Comparison of ENCODE assay signal across 9 mouse cellular contexts in genomic region chr2:101827626-101828025, GRCm38 (mm10). TPM values are rescaled to one million over a fixed set of nuclear protein-coding genes. Genes with fewer than 3 reads are reported as not detected.
DNase-seq lines count a peak whose midpoint lies in the region; ATAC-seq and TF ChIP-seq lines count a peak whose summit lies in the region.
"Had no signal": no experiment of that assay in that cellular context is flagged by ENCODE, and none has a peak within 500 bp of the region (broad histone marks: within the 10 kb centered on the region; RNA-seq: fewer than 3 reads in every experiment).

No protein-coding gene starts in this region.

- H3K27me3 ChIP-seq in lung, embryonic 14.5 days (ENCODE audit: insufficient read depth, low read length): no peaks in the 10 kb centered on the region
- no peaks in the 10 kb centered on the region for H3K27me3 ChIP-seq in kidney, embryonic 15.5 days
- H3K27me3 ChIP-seq: midbrain, embryonic 13.5 days had no signal

- no peak for TF ChIP-seq CTCF in lung, embryonic 14.5 days (IDR thresholded peaks at IDR 0.05; ENCODE audit: low read depth)

- DNase-seq in lung, embryonic 14.5 days: peak; percentile 24
- DNase-seq in lung, postnatal 36 days: no peak
- peak; percentile 20 for DNase-seq in embryo, embryonic 10.5 days (ENCODE audit: low spot score)
- DNase-seq in mesoderm, embryonic 11.5 days (ENCODE audit: low read depth, low spot score): peak; percentile 41
- no peak for DNase-seq in left cerebral cortex, adult 9 months (ENCODE audit: low spot score in 2 of 2)
- no peak for DNase-seq in natural killer cell, adult 2 months (ENCODE audit: low spot score in 2 of 2)

- H3K4me1 ChIP-seq in lung, embryonic 14.5 days (ENCODE audit: insufficient read depth): peaks cover 16% of the 10 kb centered on the region
- peaks cover 67% of the 10 kb centered on the region for H3K4me1 ChIP-seq in kidney, embryonic 15.5 days

- H3K9me3 ChIP-seq in lung, embryonic 14.5 days (ENCODE audit: low read depth, low read length): no peaks in the 10 kb centered on the region
- no peaks in the 10 kb centered on the region for H3K9me3 ChIP-seq in kidney, embryonic 15.5 days (replicated peaks)
- H3K9me3 ChIP-seq: G1E; midbrain, embryonic 13.5 days had no signal

- no peak overlapping the region for H3K9ac ChIP-seq in lung, embryonic 14.5 days
- no peak overlapping the region for H3K9ac ChIP-seq in kidney, embryonic 15.5 days
- H3K9ac ChIP-seq: midbrain, embryonic 13.5 days had no signal

- no peaks in the 10 kb centered on the region for H3K36me3 ChIP-seq in lung, embryonic 14.5 days (ENCODE audit: insufficient read depth)
- no peaks in the 10 kb centered on the region for H3K36me3 ChIP-seq in kidney, embryonic 15.5 days
- H3K36me3 ChIP-seq: G1E; midbrain, embryonic 13.5 days had no signal

- 21% methylated on average over 5 of the region's 5 CpGs for WGBS in lung, embryonic 14.5 days
- 21% methylated on average over 5 of the region's 5 CpGs for WGBS in kidney, embryonic 15.5 days

- no peak for ATAC-seq in lung, embryonic 14.5 days (ENCODE audit: insufficient read depth)
- peak; percentile 62 for ATAC-seq in kidney, embryonic 15.5 days (replicated peaks; ENCODE audit: low FRiP score)
- ATAC-seq: midbrain, embryonic 13.5 days had no signal

- H3K4me3 ChIP-seq in lung, embryonic 14.5 days (ENCODE audit: low read depth, low read length): no peak overlapping the region
- H3K4me3 ChIP-seq in kidney, embryonic 15.5 days (replicated peaks): no peak overlapping the region
- H3K4me3 ChIP-seq: midbrain, embryonic 13.5 days had no signal

- peak overlapping the region; percentile 69 for H3K27ac ChIP-seq in lung, embryonic 14.5 days (ENCODE audit: low read depth)
- H3K27ac ChIP-seq in kidney, embryonic 15.5 days: peak overlapping the region; percentile 85
- H3K27ac ChIP-seq: midbrain, embryonic 13.5 days had no signal

- H3K4me2 ChIP-seq in lung, embryonic 14.5 days: no peak overlapping the region
- H3K4me2 ChIP-seq in kidney, embryonic 15.5 days: 0 out of 2 replicates have a peak overlapping the region, but pooled peaks have one; percentile 4
- H3K4me2 ChIP-seq: midbrain, embryonic 13.5 days had no signal

RNA-seq across cellular contexts. Expression of gene Prr5l, which starts 55.2 kb away (rescaled TPM):
- 42.0 and 48.9 TPM in 2 replicates for polyA plus RNA-seq in lung, embryonic 14.5 days (2014; fragmentation: Nextera tagmentation; extraction: Ambion mirVana)
- polyA plus RNA-seq in kidney, embryonic 15.5 days (2015; fragmentation: Nextera tagmentation; extraction: Ambion mirVana): 60.4 and 63.7 TPM in 2 replicates
- polyA plus RNA-seq: G1E had no signal

RNA-seq across cellular contexts. Expression of gene Commd9, which starts 58.4 kb away (rescaled TPM):
- polyA plus RNA-seq in lung, embryonic 14.5 days (2014; fragmentation: Nextera tagmentation; extraction: Ambion mirVana): 56.8 and 60.3 TPM in 2 replicates
- polyA plus RNA-seq in kidney, embryonic 15.5 days (2015; fragmentation: Nextera tagmentation; extraction: Ambion mirVana): 59.2 and 65.6 TPM in 2 replicates

Comparison
In these comparisons a context has a peak if more than half of its experiments do, and no peak if none do; other contexts are left out.
1. DNase-seq: peak in lung, embryonic 14.5 days (single experiment), embryo, embryonic 10.5 days (single experiment) and mesoderm, embryonic 11.5 days (single experiment); none in lung, postnatal 36 days (single experiment), left cerebral cortex, adult 9 months (0 of 2) and natural killer cell, adult 2 months (0 of 2).